Mouse (Mus musculus) stomach, embryonic 15.5 days (tissue): ENCODE results near the gene Sema3b. TPM values are rescaled to one million over a fixed set of nuclear protein-coding genes. Genes with fewer than 3 reads are reported as not detected.

Experiments used
- ATAC-seq: fragments of 200-750 bp; cut with Nextera tagmentation; 2 replicates; pipeline ENCODE4 v1.8.0; 2017; ENCODE audit warnings: low read depth, moderate number of reproducible peaks, moderate TSS enrichment; ENCODE audit not compliant: insufficient read depth, low FRiP score
- H3K27ac ChIP-seq: fragments of 300-500 bp; sonication (generic); 2 replicates; pipeline ENCODE4 v1.5.1; 2015; ENCODE audit warnings: mild to moderate bottlenecking, inconsistent platforms
- H3K27me3 ChIP-seq: fragments of 300-500 bp; sonication (generic); replicated peaks from 2 replicates; pipeline ENCODE4 v1.6.1; 2015; ENCODE audit warnings: inconsistent platforms
- H3K36me3 ChIP-seq: fragments of 300-500 bp; sonication (generic); 2 replicates; pipeline ENCODE4 v1.6.1; 2015; ENCODE audit warnings: inconsistent platforms
- H3K4me1 ChIP-seq: fragments of 300-500 bp; sonication (generic); 2 replicates; pipeline ENCODE4 v1.6.1; 2015; ENCODE audit warnings: inconsistent platforms
- H3K4me2 ChIP-seq: fragments of 300-500 bp; sonication (generic); 2 replicates; pipeline ENCODE4 v1.6.1; 2015; ENCODE audit warnings: mild to moderate bottlenecking, inconsistent platforms
- H3K4me3 ChIP-seq: fragments of 300-500 bp; sonication (generic); replicated peaks from 2 replicates; pipeline ENCODE4 v1.5.1; 2015; ENCODE audit warnings: inconsistent platforms
- H3K9ac ChIP-seq: fragments of 300-500 bp; sonication (generic); 2 replicates; pipeline ENCODE4 v1.6.1; 2015; ENCODE audit warnings: inconsistent platforms
- H3K9me3 ChIP-seq: fragments of 300-500 bp; sonication (generic); 2 replicates; pipeline ENCODE4 v1.6.1; 2016; ENCODE audit warnings: inconsistent platforms
- WGBS: fragments of 180-500 bp; shearing (Covaris S2); methylation state at CpG from one replicate; pipeline ENCODE4 v1.1.7; 2015; 5-methylcytosine and 5-hydroxymethylcytosine counted together
- polyA plus RNA-seq: library from polyadenylated mRNA; unstranded; fragments of >200 nt; fragmentation: Nextera tagmentation; extraction: Ambion mirVana; gene quantifications from 2 replicates; pipeline ENCODE4 v1.2.1, GENCODE M21; 2015

The Sema3b gene
- polyA plus RNA-seq, 1 experiment from 2014 or later = 13.2 TPM

- H3K4me3 ChIP-seq = no peak overlapping the region
- no peak overlapping the region for H3K4me2 ChIP-seq
- no peak for ATAC-seq
- no peak overlapping the region for H3K9ac ChIP-seq
- peaks cover 51% of the 10 kb centered on the region for H3K4me1 ChIP-seq
- H3K9me3 ChIP-seq = no peaks in the 10 kb centered on the region
- no peak overlapping the region for H3K27ac ChIP-seq
- WGBS = 87% methylated on average over 10 of the region's 10 CpGs
- peaks cover 5% of the 10 kb centered on the region; the same call in 1 of the 2 replicates for H3K36me3 ChIP-seq
- no peaks in the 10 kb centered on the region for H3K27me3 ChIP-seq
Observed at GRCm38 (mm10) chr9:107548820-107549219, 60.2 kb downstream of the Sema3b start.

DNA sequence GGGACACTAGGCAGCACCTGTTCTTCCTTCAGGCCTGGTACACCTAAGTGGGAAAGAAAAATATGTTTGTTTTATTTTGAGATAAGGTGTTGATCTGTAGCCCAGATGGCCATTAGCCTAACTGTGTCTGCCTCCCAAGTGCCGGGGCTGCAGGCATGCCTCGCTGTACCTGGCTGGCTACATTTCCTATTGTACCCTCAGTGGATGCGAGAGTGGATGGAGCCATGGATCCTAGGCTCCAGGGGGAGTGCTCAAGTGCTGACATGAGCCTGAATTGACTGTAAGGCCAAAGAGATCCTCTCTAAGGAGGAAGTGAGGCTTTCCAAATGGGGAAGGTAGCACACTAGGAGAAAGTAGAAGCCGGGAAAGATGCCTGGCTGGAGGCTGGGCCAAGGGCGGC is 61.1 kb downstream of the Sema3b start:
- peaks cover 7% of the 10 kb centered on the region for H3K36me3 ChIP-seq
- WGBS = 72% methylated on average over 5 of the region's 5 CpGs
- no peaks in the 10 kb centered on the region for H3K27me3 ChIP-seq
- no peak overlapping the region for H3K4me2 ChIP-seq
- H3K9ac ChIP-seq = no peak overlapping the region
- H3K27ac ChIP-seq = no peak overlapping the region
- no peak for ATAC-seq
- H3K4me3 ChIP-seq = no peak overlapping the region
- peaks cover 47% of the 10 kb centered on the region for H3K4me1 ChIP-seq
- no peaks in the 10 kb centered on the region for H3K9me3 ChIP-seq

Other genes with a start within 250 kb of the Sema3b start
- 0.23 and 0.27 TPM in 2 replicates for gene Cacna2d2, start 209.6 kb downstream of the Sema3b start, polyA plus RNA-seq
- 43.2 and 45.7 TPM in 2 replicates for gene Tmem115, start 75.3 kb downstream of the Sema3b start, polyA plus RNA-seq
- gene Cyb561d2, start 67.0 kb downstream of the Sema3b start, polyA plus RNA-seq = 26.6 and 31.3 TPM in 2 replicates
- 39.1 and 39.7 TPM in 2 replicates for gene Nprl2, start 67.0 kb downstream of the Sema3b start, polyA plus RNA-seq
- gene Zmynd10, start 61.9 kb downstream of the Sema3b start, polyA plus RNA-seq = 0.63 and 0.94 TPM in 2 replicates
- gene Rassf1, start 57.7 kb downstream of the Sema3b start, polyA plus RNA-seq = 53.9 and 58.0 TPM in 2 replicates
- 42.6 and 46.1 TPM in 2 replicates for gene Tusc2, start 46.0 kb downstream of the Sema3b start, polyA plus RNA-seq
- 84.2 and 85.4 TPM in 2 replicates for gene Hyal2, start 41.3 kb downstream of the Sema3b start, polyA plus RNA-seq
- gene Hyal1, start 32.3 kb downstream of the Sema3b start, polyA plus RNA-seq = 9.2 and 10.8 TPM in 2 replicates
- 16.1 and 18.6 TPM in 2 replicates for gene Naa80, start 30.3 kb downstream of the Sema3b start, polyA plus RNA-seq
- gene Hyal3, start 28.4 kb downstream of the Sema3b start, polyA plus RNA-seq = 1.1 and 1.7 TPM in 2 replicates
- gene Ifrd2, start 21.6 kb downstream of the Sema3b start, polyA plus RNA-seq = 65.1 and 68.2 TPM in 2 replicates
- 355 and 371 TPM in 2 replicates for gene Gnai2, start 26.1 kb upstream of the Sema3b start, polyA plus RNA-seq
- 19.5 and 28.6 TPM in 2 replicates for gene Slc38a3, start 60.3 kb upstream of the Sema3b start, polyA plus RNA-seq
- gene Gnat1, start 70.5 kb upstream of the Sema3b start, polyA plus RNA-seq = 1.1 and 1.9 TPM in 2 replicates
- 19.7 and 21.3 TPM in 2 replicates for gene Sema3f, start 101.2 kb upstream of the Sema3b start, polyA plus RNA-seq
- gene Rbm5, start 161.8 kb upstream of the Sema3b start, polyA plus RNA-seq = 182 and 185 TPM in 2 replicates